Mouse (Mus musculus): Measurements from ENCODE around the gene Cyp8b1. TPM values are rescaled to one million over a fixed set of nuclear protein-coding genes. Genes with fewer than 3 reads are reported as not detected.
A peak's percentile ranks its signal among the peaks of the same experiment; 100 is the strongest.

Gene Cyp8b1
- polyA plus RNA-seq, 1 experiment from 2014 or later, result not detected

GRCm38 (mm10) chr9:121936952-121937351 lies 20.8 kb upstream of the Cyp8b1 start:
- ATAC-seq (ENCODE audit: low FRiP score), result peak; percentile 77; the same call in 1 of the 2 replicates
- H3K4me1 ChIP-seq (replicated peaks), result no peaks in the 10 kb centered on the region; the same call in 1 of the 2 replicates
- 82% methylated on average over 1 of the region's 1 CpGs for WGBS

GRCm38 (mm10) chr9:121934856-121935255 lies 18.8 kb upstream of the Cyp8b1 start:
- 82% methylated on average over 4 of the region's 4 CpGs for WGBS

More at GRCm38 (mm10) chr9:121936952-121937351, 20.8 kb upstream of the Cyp8b1 start:
- Histone ChIP-seq H3K9me3 (no peaks in the 10 kb centered on the region), H3K4me2 (peak overlapping the region; percentile 54; the same call in 1 of the 2 replicates), H3K4me3 (peak overlapping the region; percentile 45; the same call in 1 of the 2 replicates), H3K27ac (peak overlapping the region; percentile 52), H3K27me3 (no peaks in the 10 kb centered on the region), H3K36me3 (no peaks in the 10 kb centered on the region), H3K9ac (no peak overlapping the region)

GRCm38 (mm10) chr9:121928498-121928897 lies 12.4 kb upstream of the Cyp8b1 start:
- H3K36me3 ChIP-seq, result no peaks in the 10 kb centered on the region
- H3K4me3 ChIP-seq, result no peak overlapping the region
- H3K27me3 ChIP-seq, result no peaks in the 10 kb centered on the region
- no peak overlapping the region for H3K4me2 ChIP-seq
- no peak overlapping the region for H3K27ac ChIP-seq
- H3K9ac ChIP-seq, result no peak overlapping the region
- ATAC-seq (ENCODE audit: low FRiP score), result no peak
- H3K9me3 ChIP-seq, result no peaks in the 10 kb centered on the region
- 30% methylated on average over 2 of the region's 2 CpGs for WGBS
- H3K4me1 ChIP-seq (replicated peaks), result no peaks in the 10 kb centered on the region

More at GRCm38 (mm10) chr9:121934856-121935255, 18.8 kb upstream of the Cyp8b1 start:
- Histone ChIP-seq H3K4me2 (no peak overlapping the region), H3K27ac (no peak overlapping the region), H3K36me3 (no peaks in the 10 kb centered on the region), H3K4me1 (replicated peaks) (no peaks in the 10 kb centered on the region; the same call in 1 of the 2 replicates), H3K4me3 (no peak overlapping the region), H3K9me3 (no peaks in the 10 kb centered on the region), H3K27me3 (no peaks in the 10 kb centered on the region), H3K9ac (no peak overlapping the region)
- no peak for ATAC-seq (ENCODE audit: low FRiP score)

DNA sequence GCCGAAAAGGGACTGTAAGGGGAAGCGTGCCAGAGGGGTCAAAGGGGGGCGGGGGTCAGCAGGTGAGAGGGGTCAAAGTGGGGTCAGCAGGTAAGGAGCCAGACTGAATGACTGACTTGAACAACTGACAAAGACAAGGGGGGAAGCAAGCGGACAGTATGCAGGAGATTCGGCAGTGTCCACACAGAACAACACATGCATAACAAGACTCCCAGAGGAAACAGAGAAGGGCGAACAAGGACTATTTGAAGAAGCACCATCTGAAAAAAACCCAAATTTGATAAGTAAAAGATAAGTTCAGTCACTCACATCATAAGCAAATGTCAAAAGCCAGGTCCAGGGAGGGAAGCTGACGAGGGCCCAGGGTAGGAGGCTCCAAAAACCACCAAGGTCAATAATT lies 11.6 kb upstream of the Cyp8b1 start:
- no peak for ATAC-seq (ENCODE audit: low FRiP score)
- H3K4me1 ChIP-seq (replicated peaks), result no peaks in the 10 kb centered on the region
- H3K4me2 ChIP-seq, result no peak overlapping the region
- no peak overlapping the region for H3K27ac ChIP-seq
- no peaks in the 10 kb centered on the region for H3K36me3 ChIP-seq
- no peaks in the 10 kb centered on the region for H3K27me3 ChIP-seq
- WGBS, result 86% methylated on average over 7 of the region's 7 CpGs
- H3K4me3 ChIP-seq, result no peak overlapping the region
- no peaks in the 10 kb centered on the region for H3K9me3 ChIP-seq
- no peak overlapping the region for H3K9ac ChIP-seq

DNA sequence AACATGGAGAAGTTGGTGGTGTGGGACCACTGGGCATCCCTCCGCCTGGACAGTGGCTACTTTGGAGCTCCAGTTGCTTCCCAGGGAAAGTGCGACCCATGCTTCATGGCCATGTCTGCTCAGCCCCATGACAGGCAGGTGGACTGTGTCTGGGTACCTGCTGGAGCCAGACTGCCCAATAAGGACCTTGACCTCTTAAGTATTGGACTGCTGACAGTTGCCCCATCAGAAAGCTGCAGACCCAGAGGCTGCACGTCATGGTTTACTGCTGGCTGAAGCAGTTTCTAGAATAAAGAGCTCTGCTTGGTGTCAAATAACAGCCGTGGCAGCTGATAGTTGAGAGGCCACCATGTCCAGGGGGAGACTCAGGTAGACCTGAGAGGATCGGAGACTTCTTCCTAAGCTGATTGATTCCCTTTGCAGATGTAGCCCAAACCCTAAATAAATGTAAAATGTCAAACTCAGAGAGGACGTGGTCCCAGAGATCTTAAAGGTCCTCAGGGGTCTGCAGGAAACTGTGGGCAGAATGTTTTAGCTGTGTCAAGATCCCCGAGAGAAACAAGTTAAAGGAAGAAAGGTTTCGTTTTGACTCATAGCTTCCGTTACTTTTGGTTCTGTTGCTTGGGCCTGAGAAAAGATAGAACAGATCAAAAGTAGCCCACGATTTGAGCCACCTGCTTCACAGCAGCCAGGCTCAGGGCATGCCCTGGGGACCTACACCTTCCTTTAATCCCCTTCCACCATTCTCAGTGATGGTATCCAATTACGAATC lies 10.7 kb upstream of the Cyp8b1 start:
- no peak overlapping the region for H3K4me3 ChIP-seq
- WGBS, result 72% methylated on average over 11 of the region's 11 CpGs
- H3K27ac ChIP-seq, result no peak overlapping the region
- no peaks in the 10 kb centered on the region for H3K4me1 ChIP-seq (replicated peaks)
- H3K4me2 ChIP-seq, result no peak overlapping the region
- ATAC-seq (ENCODE audit: low FRiP score), result no peak
- H3K27me3 ChIP-seq, result no peaks in the 10 kb centered on the region
- H3K9ac ChIP-seq, result no peak overlapping the region
- H3K36me3 ChIP-seq, result no peaks in the 10 kb centered on the region
- H3K9me3 ChIP-seq, result no peaks in the 10 kb centered on the region

GRCm38 (mm10) chr9:121925959-121926358 lies 9.9 kb upstream of the Cyp8b1 start:
- WGBS, result 80% methylated on average over 8 of the region's 8 CpGs
- ATAC-seq (ENCODE audit: low FRiP score), result no peak

DNA sequence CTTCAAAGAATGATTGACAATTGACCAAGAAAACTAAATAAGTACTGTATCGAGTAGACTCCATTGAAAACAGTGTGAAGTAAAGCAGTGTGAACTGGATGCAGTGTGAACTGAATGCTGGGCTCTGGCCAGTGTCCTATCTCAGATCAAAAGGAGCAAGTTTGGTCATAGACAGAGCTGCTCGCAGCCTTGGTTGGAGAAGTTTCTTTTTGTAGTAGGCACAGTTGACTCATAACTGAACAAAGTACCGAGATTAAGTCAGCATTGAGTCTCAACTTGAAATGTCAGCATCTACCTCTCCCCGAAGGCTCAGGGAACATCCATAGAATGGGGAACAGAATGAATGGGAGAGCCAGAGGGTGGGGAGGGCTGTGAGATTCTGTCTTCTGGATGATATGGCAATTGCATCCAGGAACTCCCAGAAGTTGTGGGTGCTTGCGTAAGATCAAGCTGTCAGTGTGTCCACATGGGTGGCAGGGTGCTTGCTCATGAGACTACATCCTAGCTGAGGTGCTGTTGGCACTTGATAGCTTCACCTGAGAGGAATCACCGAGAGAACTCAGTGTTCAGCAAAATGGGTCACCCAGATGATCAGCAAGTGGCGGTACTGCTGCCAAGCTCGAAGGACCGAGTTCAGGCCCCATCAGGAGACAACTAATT lies 8.9 kb upstream of the Cyp8b1 start:
- no peaks in the 10 kb centered on the region for H3K36me3 ChIP-seq
- ATAC-seq (ENCODE audit: low FRiP score), result no peak
- 92% methylated on average over 9 of the region's 9 CpGs for WGBS
- H3K4me3 ChIP-seq, result no peak overlapping the region
- H3K27ac ChIP-seq, result no peak overlapping the region
- no peaks in the 10 kb centered on the region for H3K27me3 ChIP-seq
- H3K9ac ChIP-seq, result no peak overlapping the region
- H3K4me2 ChIP-seq, result no peak overlapping the region
- H3K4me1 ChIP-seq (replicated peaks), result no peaks in the 10 kb centered on the region
- no peaks in the 10 kb centered on the region for H3K9me3 ChIP-seq

More at GRCm38 (mm10) chr9:121925959-121926358, 9.9 kb upstream of the Cyp8b1 start:
- Histone ChIP-seq H3K4me1 (replicated peaks) (no peaks in the 10 kb centered on the region), H3K27me3 (no peaks in the 10 kb centered on the region), H3K9me3 (no peaks in the 10 kb centered on the region), H3K4me2 (no peak overlapping the region), H3K4me3 (no peak overlapping the region), H3K9ac (no peak overlapping the region), H3K36me3 (no peaks in the 10 kb centered on the region), H3K27ac (no peak overlapping the region)

- ATAC-seq (ENCODE audit: low FRiP score), result no peak
- 82% methylated on average over 5 of the region's 5 CpGs for WGBS
- no peak overlapping the region for H3K9ac ChIP-seq
- H3K4me3 ChIP-seq, result no peak overlapping the region
- H3K27me3 ChIP-seq, result no peaks in the 10 kb centered on the region
- no peaks in the 10 kb centered on the region for H3K36me3 ChIP-seq
- H3K9me3 ChIP-seq, result no peaks in the 10 kb centered on the region
- H3K4me1 ChIP-seq (replicated peaks), result no peaks in the 10 kb centered on the region
- no peak overlapping the region for H3K4me2 ChIP-seq
- H3K27ac ChIP-seq, result no peak overlapping the region
These were observed 7.8 kb upstream of the Cyp8b1 start for GRCm38 (mm10) chr9:121923906-121924305.

DNA sequence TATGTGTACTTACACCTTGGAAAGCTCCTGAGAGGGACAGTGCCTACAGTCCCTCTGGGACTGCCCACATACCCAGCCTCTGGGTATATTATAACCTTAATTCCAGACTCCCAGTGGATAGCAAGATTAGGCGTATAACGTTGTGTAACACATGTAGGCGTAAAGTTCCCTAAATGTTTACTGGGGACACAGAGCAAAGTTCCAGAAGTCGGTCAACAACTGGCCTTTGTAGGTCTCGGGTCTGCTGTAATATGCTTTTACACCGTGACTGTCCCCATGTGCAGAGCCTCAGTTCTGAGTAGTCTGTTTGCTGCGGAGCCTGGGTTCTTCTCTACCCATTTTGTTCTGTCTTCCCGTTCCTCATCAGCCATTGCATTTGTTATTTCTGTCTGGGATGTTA lies 7.3 kb upstream of the Cyp8b1 start:
- ATAC-seq (ENCODE audit: low FRiP score), result no peak
- Histone ChIP-seq H3K27me3 (no peaks in the 10 kb centered on the region), H3K4me2 (no peak overlapping the region), H3K9ac (no peak overlapping the region), H3K9me3 (no peaks in the 10 kb centered on the region), H3K36me3 (no peaks in the 10 kb centered on the region), H3K4me1 (replicated peaks) (no peaks in the 10 kb centered on the region), H3K27ac (no peak overlapping the region), H3K4me3 (no peak overlapping the region)
- 85% methylated on average over 8 of the region's 8 CpGs for WGBS

GRCm38 (mm10) chr9:121919027-121919501 lies 3.0 kb upstream of the Cyp8b1 start:
- no peaks in the 10 kb centered on the region for H3K9me3 ChIP-seq
- WGBS, result 74% methylated on average over 10 of the region's 10 CpGs
- no peak overlapping the region for H3K4me3 ChIP-seq
- no peak overlapping the region for H3K4me2 ChIP-seq
- H3K27me3 ChIP-seq, result no peaks in the 10 kb centered on the region
- H3K27ac ChIP-seq, result no peak overlapping the region
- H3K9ac ChIP-seq, result no peak overlapping the region
- H3K4me1 ChIP-seq (replicated peaks), result no peaks in the 10 kb centered on the region; the same call in 1 of the 2 replicates
- H3K36me3 ChIP-seq, result no peaks in the 10 kb centered on the region
- ATAC-seq (ENCODE audit: low FRiP score), result no peak

GRCm38 (mm10) chr9:121915056-121915455 lies 1.0 kb downstream of the Cyp8b1 start:
- 89% methylated on average over 10 of the region's 10 CpGs for WGBS
- Histone ChIP-seq H3K4me2 (no peak overlapping the region), H3K36me3 (no peaks in the 10 kb centered on the region), H3K4me3 (no peak overlapping the region), H3K9me3 (no peaks in the 10 kb centered on the region), H3K4me1 (replicated peaks) (no peaks in the 10 kb centered on the region; the same call in 1 of the 2 replicates), H3K27ac (no peak overlapping the region), H3K27me3 (no peaks in the 10 kb centered on the region), H3K9ac (no peak overlapping the region)
- no peak for ATAC-seq (ENCODE audit: low FRiP score)

- no peaks in the 10 kb centered on the region; the same call in 1 of the 2 replicates for H3K4me1 ChIP-seq (replicated peaks)
- no peaks in the 10 kb centered on the region for H3K36me3 ChIP-seq
- ATAC-seq (ENCODE audit: low FRiP score), result no peak
- H3K9ac ChIP-seq, result no peak overlapping the region
- no peak overlapping the region for H3K4me2 ChIP-seq
- H3K9me3 ChIP-seq, result no peaks in the 10 kb centered on the region
- H3K27me3 ChIP-seq, result no peaks in the 10 kb centered on the region
- no peak overlapping the region for H3K27ac ChIP-seq
- no peak overlapping the region for H3K4me3 ChIP-seq
- 89% methylated on average over 8 of the region's 8 CpGs for WGBS
These were observed 1.8 kb downstream of the Cyp8b1 start for GRCm38 (mm10) chr9:121914226-121914757.
